Comparison of ENCODE assay signal across 10 mouse cellular contexts in genomic region chr2:169108037-169108436, GRCm38 (mm10).
A peak's percentile ranks its signal among the peaks of the same experiment; 100 is the strongest.
DNase-seq lines count a peak whose midpoint lies in the region; ATAC-seq and TF ChIP-seq lines count a peak whose summit lies in the region.
"Had no signal": no experiment of that assay in that cellular context is flagged by ENCODE, and none has a peak within 500 bp of the region (broad histone marks: within the 10 kb centered on the region; RNA-seq: fewer than 3 reads in every experiment).

No protein-coding gene starts in this region.

- H3K9ac ChIP-seq in lung, postnatal 0 days (replicated peaks; ENCODE audit: low read depth): no peak overlapping the region
- H3K9ac ChIP-seq: limb, embryonic 13.5 days had no signal

- no peak overlapping the region for H3K4me3 ChIP-seq in layer of hippocampus, adult 2 months
- H3K4me3 ChIP-seq in lung, postnatal 0 days (ENCODE audit: low read depth, low read length): no peak overlapping the region
- H3K4me3 ChIP-seq: erythroblast, embryonic 14.5 days; limb, embryonic 13.5 days had no signal

- TF ChIP-seq EP300 in lung, postnatal 0 days (IDR thresholded peaks at IDR 0.05): no peak

- H3K9me3 ChIP-seq in lung, postnatal 0 days (ENCODE audit: low read length): no peaks in the 10 kb centered on the region

- no peak overlapping the region for H3K4me2 ChIP-seq in lung, postnatal 0 days (replicated peaks; ENCODE audit: low read depth, low read length)
- H3K4me2 ChIP-seq: limb, embryonic 13.5 days had no signal

- peak; percentile 90 for TF ChIP-seq CTCF in layer of hippocampus, adult 2 months (conservative IDR thresholded peaks at IDR 0.05)
- peak; percentile 86 for TF ChIP-seq CTCF in lung, postnatal 0 days (IDR thresholded peaks at IDR 0.05)

- 31% methylated on average over 10 of the region's 10 CpGs for WGBS in lung, postnatal 0 days

- ATAC-seq in lung, postnatal 0 days: no peak

- DNase-seq in cerebellum, postnatal 14 days: peak; percentile 29 to 50
- DNase-seq in cerebellum, adult 11-12 months: no peak
- peak in 1 of 2 experiments; percentile 35 for DNase-seq in layer of hippocampus, adult 2 months (ENCODE audit: low spot score in 2 of 2)
- no peak for DNase-seq in layer of hippocampus, adult 9-11 months
- DNase-seq in adrenal gland, postnatal 36 days: peak; percentile 43 to 45
- DNase-seq in heart, postnatal 4 days: peak; percentile 55
- peak; percentile 26 for DNase-seq in lung, postnatal 0 days (ENCODE audit: low spot score)
- DNase-seq in thymus, postnatal 4 days: peak; percentile 77

- H3K4me1 ChIP-seq in lung, postnatal 0 days (ENCODE audit: insufficient read depth, low read depth, low read length): no peaks in the 10 kb centered on the region
- H3K4me1 ChIP-seq: limb, embryonic 13.5 days had no signal

- H3K27me3 ChIP-seq in lung, postnatal 0 days (replicated peaks; ENCODE audit: insufficient read depth, low read length): no peaks in the 10 kb centered on the region
- H3K27me3 ChIP-seq: limb, embryonic 13.5 days had no signal

- H3K27ac ChIP-seq in layer of hippocampus, adult 2 months: no peak overlapping the region
- no peak overlapping the region for H3K27ac ChIP-seq in lung, postnatal 0 days (ENCODE audit: low read length)
- H3K27ac ChIP-seq: limb, embryonic 13.5 days had no signal

- H3K36me3 ChIP-seq in lung, postnatal 0 days (ENCODE audit: insufficient read depth, low read length): no peaks in the 10 kb centered on the region
- H3K36me3 ChIP-seq: limb, embryonic 13.5 days had no signal

Comparison
In these comparisons a context has a peak if more than half of its experiments do, and no peak if none do; other contexts are left out.
1. DNase-seq: peak in cerebellum, postnatal 14 days (2 of 2), adrenal gland, postnatal 36 days (2 of 2), heart, postnatal 4 days (single experiment), lung, postnatal 0 days (single experiment) and thymus, postnatal 4 days (single experiment); none in cerebellum, adult 11-12 months (single experiment) and layer of hippocampus, adult 9-11 months (single experiment).